Mouse (Mus musculus) hindbrain, embryonic 16.5 days (tissue): ENCODE results near the gene Klhl35. TPM values are rescaled to one million over a fixed set of nuclear protein-coding genes. Genes with fewer than 3 reads are reported as not detected.

Experiments
- ATAC-seq: fragments of 200-750 bp; cut with Nextera tagmentation; 2 replicates; pipeline ENCODE4 v1.8.0; 2017; ENCODE audit warnings: moderate TSS enrichment, moderate library complexity
- H3K27ac ChIP-seq: fragments of 300-500 bp; sonication (generic); 2 replicates; pipeline ENCODE4 v1.5.1; 2014; ENCODE audit warnings: low read depth, mild to moderate bottlenecking, control low read depth, low read length, moderate library complexity
- H3K27me3 ChIP-seq: fragments of 300-500 bp; sonication (generic); replicated peaks from 2 replicates; pipeline ENCODE4 v1.6.1; 2014; ENCODE audit warnings: low read length; ENCODE audit not compliant: control insufficient read depth, insufficient read depth
- H3K36me3 ChIP-seq: fragments of 300-500 bp; sonication (generic); 2 replicates; pipeline ENCODE4 v1.6.1; 2014; ENCODE audit warnings: mild to moderate bottlenecking, low read length, moderate library complexity, mixed read lengths; ENCODE audit not compliant: control insufficient read depth, insufficient read depth
- H3K4me1 ChIP-seq: fragments of 300-500 bp; sonication (generic); 2 replicates; pipeline ENCODE4 v1.6.1; 2014; ENCODE audit warnings: low read depth, low read length; ENCODE audit not compliant: control insufficient read depth, insufficient read depth
- H3K4me2 ChIP-seq: fragments of 300-500 bp; sonication (generic); 2 replicates; pipeline ENCODE4 v1.6.1; 2014; ENCODE audit warnings: mild to moderate bottlenecking, low read length, control low read depth, moderate library complexity
- H3K4me3 ChIP-seq: fragments of 300-500 bp; sonication (generic); 2 replicates; pipeline ENCODE4 v1.5.1; 2014; ENCODE audit warnings: mild to moderate bottlenecking, low read length, control low read depth, moderate library complexity
- H3K9ac ChIP-seq: fragments of 300-500 bp; sonication (generic); 2 replicates; pipeline ENCODE4 v1.6.1; 2014; ENCODE audit warnings: low read depth, mild to moderate bottlenecking, control low read depth, low read length, moderate library complexity
- H3K9me3 ChIP-seq: fragments of 300-500 bp; sonication (generic); 2 replicates; pipeline ENCODE4 v1.6.1; 2014; ENCODE audit warnings: mild to moderate bottlenecking, low read length, moderate library complexity; ENCODE audit not compliant: control insufficient read depth
- WGBS: fragments of 180-500 bp; shearing (Covaris S2); extraction: QIAGEN DNeasy Blood & Tissue Kit; methylation state at CpG from one replicate; pipeline ENCODE4 v1.1.7; 2014; 5-methylcytosine and 5-hydroxymethylcytosine counted together
- polyA plus RNA-seq: library from polyadenylated mRNA; unstranded; fragments of >200 nt; fragmentation: Nextera tagmentation; extraction: Ambion mirVana; gene quantifications from 2 replicates; pipeline ENCODE4 v1.2.1, GENCODE M21; 2015

Klhl35 gene
- polyA plus RNA-seq, 1 experiment from 2014 or later: 0.54 TPM

DNA sequence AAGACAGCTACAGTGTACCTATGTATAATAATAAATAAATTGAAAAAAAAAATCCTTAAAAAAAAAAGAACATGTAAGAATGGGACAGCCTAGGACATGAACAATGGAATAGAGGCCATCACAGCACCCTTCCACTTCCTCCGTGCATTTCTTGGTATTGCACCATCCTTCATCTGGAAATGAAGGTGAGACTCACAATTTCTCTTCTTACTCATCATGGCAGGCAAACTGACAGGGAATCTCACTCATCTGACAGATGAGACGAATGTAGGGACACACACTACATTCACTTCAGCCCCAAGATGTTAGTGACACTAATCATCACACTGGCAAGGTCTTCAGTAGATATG is 9.7 kb downstream of the Klhl35 start:
- H3K4me2 ChIP-seq: no peak overlapping the region
- H3K27me3 ChIP-seq: no peaks in the 10 kb centered on the region
- H3K27ac ChIP-seq: no peak overlapping the region
- ATAC-seq: no peak
- H3K4me1 ChIP-seq: peaks cover 10% of the 10 kb centered on the region
- H3K36me3 ChIP-seq: peaks cover 26% of the 10 kb centered on the region
- no peaks in the 10 kb centered on the region for H3K9me3 ChIP-seq
- 73% methylated on average over 2 of the region's 2 CpGs for WGBS
- H3K4me3 ChIP-seq: no peak overlapping the region
- H3K9ac ChIP-seq: no peak overlapping the region

GRCm38 (mm10) chr7:99476558-99477114 is 10.8 kb downstream of the Klhl35 start:
- Histone ChIP-seq H3K4me3 (no peak overlapping the region), H3K4me2 (no peak overlapping the region), H3K27ac (no peak overlapping the region), H3K9ac (no peak overlapping the region), H3K4me1 (peaks cover 15% of the 10 kb centered on the region), H3K27me3 (no peaks in the 10 kb centered on the region), H3K9me3 (no peaks in the 10 kb centered on the region), H3K36me3 (peaks cover 28% of the 10 kb centered on the region)
- ATAC-seq: no peak
- 38% methylated on average over 3 of the region's 3 CpGs for WGBS

DNA sequence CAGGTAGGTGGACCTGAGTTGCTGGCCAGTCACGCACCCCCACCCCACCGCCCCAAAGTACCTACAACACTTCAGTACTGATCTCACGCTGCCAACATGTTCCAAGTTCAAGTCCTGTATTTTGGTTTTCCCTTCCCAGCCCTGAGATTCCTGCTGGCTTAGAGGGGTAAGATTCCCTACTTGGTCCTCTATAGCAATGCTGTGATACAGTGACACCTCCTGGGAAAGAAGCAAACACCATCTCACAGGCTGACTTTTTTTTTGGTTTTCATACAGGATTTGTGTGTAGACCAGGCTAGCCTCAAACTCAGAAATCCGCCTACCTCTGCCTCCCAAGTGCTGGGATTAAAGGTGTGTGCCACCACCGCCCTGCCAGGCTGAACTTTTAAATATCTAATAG is 11.4 kb downstream of the Klhl35 start:
- H3K4me3 ChIP-seq: no peak overlapping the region
- 89% methylated on average over 5 of the region's 5 CpGs for WGBS
- H3K9me3 ChIP-seq: no peaks in the 10 kb centered on the region
- no peak overlapping the region for H3K27ac ChIP-seq
- H3K36me3 ChIP-seq: peaks cover 26% of the 10 kb centered on the region
- no peak overlapping the region for H3K9ac ChIP-seq
- H3K4me1 ChIP-seq: peaks cover 21% of the 10 kb centered on the region
- no peaks in the 10 kb centered on the region for H3K27me3 ChIP-seq
- ATAC-seq: no peak
- no peak overlapping the region for H3K4me2 ChIP-seq

DNA sequence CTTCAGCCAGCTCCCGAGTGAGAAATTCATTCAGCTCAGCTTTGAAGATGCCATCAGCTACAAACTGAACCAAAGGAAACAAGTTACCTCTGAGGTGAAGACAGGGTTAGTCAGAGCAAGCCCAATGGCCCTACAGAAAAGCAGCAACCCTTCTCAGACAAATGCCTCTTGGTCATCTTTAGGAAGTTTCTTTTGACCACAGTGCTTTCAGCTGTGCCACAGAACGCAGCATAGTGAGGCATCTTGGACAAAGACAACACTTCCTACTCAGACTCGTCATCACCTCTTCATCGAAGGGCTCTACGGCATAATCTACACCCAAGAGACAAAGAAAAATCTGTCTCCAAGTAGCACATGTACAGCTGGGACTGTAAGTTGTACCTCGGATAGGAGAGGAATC is 16.8 kb downstream of the Klhl35 start:
- Histone ChIP-seq H3K9me3 (no peaks in the 10 kb centered on the region), H3K4me2 (peak overlapping the region; percentile 70), H3K9ac (peak overlapping the region; percentile 78), H3K4me1 (peaks cover 21% of the 10 kb centered on the region), H3K27ac (peak overlapping the region; percentile 84), H3K36me3 (peaks cover 16% of the 10 kb centered on the region), H3K4me3 (peak overlapping the region; percentile 70), H3K27me3 (no peaks in the 10 kb centered on the region; the same call in 1 of the 2 replicates)
- no peak for ATAC-seq
- 7% methylated on average over 6 of the region's 6 CpGs for WGBS

- H3K4me3 ChIP-seq: peak within 1 kb of the TSS; percentile 70
- H3K9me3 ChIP-seq: no peaks in the 10 kb centered on the region
- H3K4me2 ChIP-seq: peak within 1 kb of the TSS; percentile 70
- H3K9ac ChIP-seq: peak within 1 kb of the TSS; percentile 78
- H3K36me3 ChIP-seq: peaks cover 14% of the 10 kb centered on the region
- under 1% methylated on average over 45 of the region's 45 CpGs for WGBS
- H3K27me3 ChIP-seq: no peaks in the 10 kb centered on the region; the same call in 1 of the 2 replicates
- H3K27ac ChIP-seq: peak within 1 kb of the TSS; percentile 84
- peak; percentile 97 for ATAC-seq
- peaks cover 21% of the 10 kb centered on the region for H3K4me1 ChIP-seq
These were observed 17.6 kb downstream of the Klhl35 start, which contains the start of gene Rps3 for GRCm38 (mm10) chr7:99483271-99483923. TSS of gene Rps3 (minus strand) at chr7:99483738.

GRCm38 (mm10) chr7:99483924-99484319 is 18.1 kb downstream of the Klhl35 start:
- Histone ChIP-seq H3K9ac (no peak overlapping the region), H3K4me2 (peak overlapping the region; percentile 60), H3K27me3 (no peaks in the 10 kb centered on the region; the same call in 1 of the 2 replicates), H3K4me3 (peak overlapping the region; percentile 70; the same call in 1 of the 2 replicates), H3K9me3 (no peaks in the 10 kb centered on the region), H3K36me3 (peaks cover 14% of the 10 kb centered on the region), H3K27ac (no peak overlapping the region), H3K4me1 (peaks cover 21% of the 10 kb centered on the region)
- 43% methylated on average over 8 of the region's 8 CpGs for WGBS
- peak; percentile 25; the same call in 1 of the 2 replicates for ATAC-seq

- no peak for ATAC-seq
- Histone ChIP-seq H3K9ac (no peak overlapping the region), H3K4me2 (no peak overlapping the region), H3K4me3 (no peak overlapping the region), H3K4me1 (peaks cover 21% of the 10 kb centered on the region), H3K36me3 (peaks cover 9% of the 10 kb centered on the region), H3K27ac (no peak overlapping the region), H3K27me3 (no peaks in the 10 kb centered on the region; the same call in 1 of the 2 replicates), H3K9me3 (no peaks in the 10 kb centered on the region)
- WGBS: 92% methylated on average over 1 of the region's 1 CpGs
These were observed 18.9 kb downstream of the Klhl35 start for GRCm38 (mm10) chr7:99484679-99485078.

GRCm38 (mm10) chr7:99489708-99490107 is 23.9 kb downstream of the Klhl35 start:
- WGBS: 75% methylated on average over 5 of the region's 5 CpGs
- H3K9me3 ChIP-seq: peaks cover 6% of the 10 kb centered on the region; the same call in 1 of the 2 replicates
- no peak overlapping the region for H3K4me3 ChIP-seq
- H3K27ac ChIP-seq: no peak overlapping the region
- no peaks in the 10 kb centered on the region; the same call in 1 of the 2 replicates for H3K27me3 ChIP-seq
- no peak overlapping the region for H3K4me2 ChIP-seq
- ATAC-seq: no peak
- no peaks in the 10 kb centered on the region for H3K36me3 ChIP-seq
- no peak overlapping the region for H3K9ac ChIP-seq
- no peaks in the 10 kb centered on the region for H3K4me1 ChIP-seq

- no peak overlapping the region for H3K27ac ChIP-seq
- 28% methylated on average over 1 of the region's 1 CpGs for WGBS
- no peaks in the 10 kb centered on the region for H3K9me3 ChIP-seq
- H3K4me2 ChIP-seq: no peak overlapping the region
- no peak overlapping the region for H3K4me3 ChIP-seq
- no peaks in the 10 kb centered on the region for H3K36me3 ChIP-seq
- no peaks in the 10 kb centered on the region for H3K4me1 ChIP-seq
- no peak for ATAC-seq
- no peaks in the 10 kb centered on the region for H3K27me3 ChIP-seq
- H3K9ac ChIP-seq: no peak overlapping the region
These were observed 33.3 kb downstream of the Klhl35 start for GRCm38 (mm10) chr7:99499128-99499527.
